Mouse (Mus musculus) lung, embryonic 16.5 days (tissue): ENCODE data around the gene Slc44a3. TPM values are rescaled to one million over a fixed set of nuclear protein-coding genes. Genes with fewer than 3 reads are reported as not detected.

Experiments
- ATAC-seq: fragments of 200-750 bp; cut with Nextera tagmentation; 2 replicates; pipeline ENCODE4 v1.8.0; 2017; ENCODE audit warnings: low read depth, mild to moderate bottlenecking, moderate library complexity
- H3K27ac ChIP-seq: fragments of 300-500 bp; sonication (generic); 2 replicates; pipeline ENCODE4 v1.5.1; 2014; ENCODE audit warnings: mild to moderate bottlenecking, control low read depth, low read length
- H3K27me3 ChIP-seq: fragments of 300-500 bp; sonication (generic); 2 replicates; pipeline ENCODE4 v1.6.1; 2014; ENCODE audit warnings: low read depth, low read length, mixed read lengths; ENCODE audit not compliant: control insufficient read depth, insufficient read depth
- H3K36me3 ChIP-seq: fragments of 300-500 bp; sonication (generic); 2 replicates; pipeline ENCODE4 v1.6.1; 2014; ENCODE audit warnings: low read length; ENCODE audit not compliant: control insufficient read depth, insufficient read depth
- H3K4me1 ChIP-seq: fragments of 300-500 bp; sonication (generic); replicated peaks from 2 replicates; pipeline ENCODE4 v1.6.1; 2014; ENCODE audit warnings: low read length, mixed read lengths; ENCODE audit not compliant: control insufficient read depth, insufficient read depth
- H3K4me2 ChIP-seq: fragments of 300-500 bp; sonication (generic); 2 replicates; pipeline ENCODE4 v1.6.1; 2014; ENCODE audit warnings: low read depth, low read length, control low read depth
- H3K4me3 ChIP-seq: fragments of 300-500 bp; sonication (generic); 2 replicates; pipeline ENCODE4 v1.5.1; 2014; ENCODE audit warnings: mild to moderate bottlenecking, low read length, control low read depth
- H3K9ac ChIP-seq: fragments of 300-500 bp; sonication (generic); 2 replicates; pipeline ENCODE4 v1.6.1; 2014; ENCODE audit warnings: low read length, control low read depth
- H3K9me3 ChIP-seq: fragments of 300-500 bp; sonication (generic); 2 replicates; pipeline ENCODE4 v1.6.1; 2016; ENCODE audit warnings: low read length; ENCODE audit not compliant: control insufficient read depth
- WGBS: fragments of 180-500 bp; shearing (Covaris S2); extraction: QIAGEN DNeasy Blood & Tissue Kit; methylation state at CpG from one replicate; pipeline ENCODE4 v1.1.7; 2014; 5-methylcytosine and 5-hydroxymethylcytosine counted together
- polyA plus RNA-seq: library from polyadenylated mRNA; unstranded; fragments of >200 nt; fragmentation: Nextera tagmentation; extraction: Ambion mirVana; gene quantifications from 2 replicates; pipeline ENCODE4 v1.2.1, GENCODE M21; 2015

The Slc44a3 gene
- polyA plus RNA-seq, 1 experiment from 2014 or later = 24.4 TPM

GRCm38 (mm10) chr3:121480030-121480960 lies 51.9 kb downstream of the Slc44a3 start:
- Histone ChIP-seq H3K27ac (no peak overlapping the region), H3K36me3 (no peaks in the 10 kb centered on the region), H3K4me2 (no peak overlapping the region), H3K4me1 (no peaks in the 10 kb centered on the region), H3K27me3 (no peaks in the 10 kb centered on the region), H3K4me3 (no peak overlapping the region), H3K9me3 (no peaks in the 10 kb centered on the region), H3K9ac (no peak overlapping the region)
- WGBS = 55% methylated on average over 26 of the region's 26 CpGs
- no peak for ATAC-seq

GRCm38 (mm10) chr3:121474738-121475137 lies 57.5 kb downstream of the Slc44a3 start:
- WGBS = 70% methylated on average over 3 of the region's 3 CpGs
- H3K9me3 ChIP-seq = no peaks in the 10 kb centered on the region
- peaks cover 7% of the 10 kb centered on the region for H3K4me1 ChIP-seq
- no peak overlapping the region for H3K4me2 ChIP-seq
- no peak for ATAC-seq
- H3K9ac ChIP-seq = no peak overlapping the region
- no peak overlapping the region for H3K4me3 ChIP-seq
- H3K27ac ChIP-seq = no peak overlapping the region
- H3K36me3 ChIP-seq = no peaks in the 10 kb centered on the region
- H3K27me3 ChIP-seq = no peaks in the 10 kb centered on the region

- WGBS = 60% methylated on average over 11 of the region's 11 CpGs
- Histone ChIP-seq H3K4me1 (peaks cover 17% of the 10 kb centered on the region), H3K27ac (no peak overlapping the region), H3K36me3 (no peaks in the 10 kb centered on the region), H3K4me2 (no peak overlapping the region), H3K27me3 (no peaks in the 10 kb centered on the region), H3K9ac (no peak overlapping the region), H3K4me3 (no peak overlapping the region), H3K9me3 (no peaks in the 10 kb centered on the region)
- ATAC-seq = peak; percentile 23; the same call in 1 of the 2 replicates
Observed at GRCm38 (mm10) chr3:121471703-121472102, 60.5 kb downstream of the Slc44a3 start.

- WGBS = 3% methylated on average over 13 of the region's 13 CpGs
- Histone ChIP-seq H3K9ac (peak overlapping the region; percentile 44; the same call in 1 of the 2 replicates), H3K4me2 (peak overlapping the region; percentile 35), H3K4me3 (no peak overlapping the region), H3K36me3 (no peaks in the 10 kb centered on the region), H3K4me1 (peaks cover 17% of the 10 kb centered on the region), H3K27ac (peak overlapping the region; percentile 89), H3K27me3 (no peaks in the 10 kb centered on the region), H3K9me3 (no peaks in the 10 kb centered on the region)
- ATAC-seq = peak; percentile 87
Observed at GRCm38 (mm10) chr3:121469185-121469975, 62.8 kb downstream of the Slc44a3 start.

DNA sequence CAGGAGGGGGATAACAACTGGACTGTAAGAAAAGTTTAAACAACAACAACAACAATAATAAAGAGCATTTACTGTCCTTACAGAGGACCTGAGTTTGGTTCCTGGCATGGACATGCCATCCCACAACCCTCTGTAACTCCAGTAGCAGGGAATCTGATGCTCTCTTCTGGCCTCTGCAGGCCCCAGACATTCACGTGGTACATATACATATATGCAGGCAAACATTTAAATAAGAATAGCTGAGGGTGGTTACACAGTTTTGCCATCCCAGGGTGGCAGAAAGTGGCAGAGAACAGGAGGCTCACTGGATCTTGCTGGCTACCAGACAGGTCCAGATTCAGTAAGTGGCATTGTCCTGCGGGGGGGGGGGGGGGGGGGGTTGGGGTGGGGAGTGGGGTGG lies 64.1 kb downstream of the Slc44a3 start:
- WGBS = 50% methylated on average over 1 of the region's 2 CpGs

GRCm38 (mm10) chr3:121467094-121467552 lies 65.1 kb downstream of the Slc44a3 start:
- H3K4me1 ChIP-seq = peaks cover 17% of the 10 kb centered on the region
- H3K4me2 ChIP-seq = no peak overlapping the region
- H3K27ac ChIP-seq = no peak overlapping the region
- no peaks in the 10 kb centered on the region for H3K27me3 ChIP-seq
- no peaks in the 10 kb centered on the region for H3K36me3 ChIP-seq
- no peaks in the 10 kb centered on the region for H3K9me3 ChIP-seq
- no peak overlapping the region for H3K4me3 ChIP-seq
- ATAC-seq = no peak
- WGBS = 63% methylated on average over 10 of the region's 10 CpGs
- no peak overlapping the region for H3K9ac ChIP-seq

More for the DNA sequence above, 64.1 kb downstream of the Slc44a3 start:
- Histone ChIP-seq H3K27ac (no peak overlapping the region), H3K9ac (no peak overlapping the region), H3K9me3 (no peaks in the 10 kb centered on the region), H3K4me3 (no peak overlapping the region), H3K27me3 (no peaks in the 10 kb centered on the region), H3K4me1 (peaks cover 17% of the 10 kb centered on the region), H3K4me2 (no peak overlapping the region), H3K36me3 (no peaks in the 10 kb centered on the region)
- no peak for ATAC-seq

- no peak for ATAC-seq
- H3K9ac ChIP-seq = no peak overlapping the region
- H3K27me3 ChIP-seq = no peaks in the 10 kb centered on the region
- H3K27ac ChIP-seq = no peak overlapping the region
- no peak overlapping the region for H3K4me3 ChIP-seq
- 79% methylated on average over 10 of the region's 10 CpGs for WGBS
- H3K4me2 ChIP-seq = no peak overlapping the region
- H3K36me3 ChIP-seq = peaks cover 3% of the 10 kb centered on the region; the same call in 1 of the 2 replicates
- H3K4me1 ChIP-seq = peaks cover 17% of the 10 kb centered on the region
- H3K9me3 ChIP-seq = no peaks in the 10 kb centered on the region
Observed at GRCm38 (mm10) chr3:121465795-121466194, 66.4 kb downstream of the Slc44a3 start.

- H3K4me1 ChIP-seq = peaks cover 11% of the 10 kb centered on the region
- ATAC-seq = no peak
Observed at GRCm38 (mm10) chr3:121464733-121465305, 67.4 kb downstream of the Slc44a3 start.

DNA sequence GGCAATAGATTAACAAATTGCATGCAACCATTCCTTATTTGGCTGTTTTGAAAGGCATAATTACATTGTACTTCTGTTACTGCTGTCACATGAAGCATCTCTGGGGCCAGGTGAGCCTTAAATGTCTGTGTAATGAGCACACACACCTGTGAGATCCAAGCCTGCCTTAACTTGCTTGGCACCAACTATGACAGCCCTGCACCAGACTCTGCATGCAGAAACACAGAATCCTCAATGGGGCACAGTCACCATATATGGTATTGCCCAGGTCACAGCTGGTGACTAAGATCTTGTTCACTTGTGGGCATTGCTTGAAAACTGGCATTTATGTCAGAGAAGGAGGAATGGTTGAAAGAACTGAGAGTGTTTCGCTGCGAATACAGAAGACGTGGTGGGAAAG lies 69.4 kb downstream of the Slc44a3 start:
- Histone ChIP-seq H3K9me3 (no peaks in the 10 kb centered on the region), H3K4me3 (no peak overlapping the region), H3K27ac (no peak overlapping the region), H3K4me2 (no peak overlapping the region), H3K9ac (no peak overlapping the region), H3K4me1 (no peaks in the 10 kb centered on the region; the same call in 1 of the 2 replicates), H3K27me3 (no peaks in the 10 kb centered on the region), H3K36me3 (peaks cover 9% of the 10 kb centered on the region)
- ATAC-seq = no peak
- WGBS = 88% methylated on average over 3 of the region's 3 CpGs

More at GRCm38 (mm10) chr3:121464733-121465305, 67.4 kb downstream of the Slc44a3 start:
- peaks cover 4% of the 10 kb centered on the region for H3K36me3 ChIP-seq
- no peak overlapping the region for H3K9ac ChIP-seq
- 67% methylated on average over 7 of the region's 7 CpGs for WGBS
- no peak overlapping the region for H3K4me2 ChIP-seq
- H3K4me3 ChIP-seq = no peak overlapping the region
- no peaks in the 10 kb centered on the region for H3K27me3 ChIP-seq
- no peaks in the 10 kb centered on the region for H3K9me3 ChIP-seq
- no peak overlapping the region for H3K27ac ChIP-seq
